Mouse (Mus musculus) CH12.LX (cell line): ENCODE measurements around the gene Ror2.

Experiments
- JUN ChIP-seq: IDR thresholded peaks from 2 replicates; pipeline ENCODE4 v1.6.1; 2011; ENCODE audit warnings: low read depth, mild to moderate bottlenecking, low read length, improper control_type of control experiment, moderate library complexity; ENCODE audit not compliant: insufficient read depth
- MAFK ChIP-seq: IDR thresholded peaks from 2 replicates; pipeline ENCODE4 v1.6.1; 2011; ENCODE audit warnings: low read length, improper control_type of control experiment; ENCODE audit not compliant: insufficient replicate concordance
- POLR2A ChIP-seq: IDR thresholded peaks from 2 replicates; pipeline ENCODE4 v1.6.1; 2011; ENCODE audit warnings: low read depth, mild to moderate bottlenecking, improper control_type of control experiment, low read length
- ZNF384 ChIP-seq: IDR thresholded peaks from 2 replicates; pipeline ENCODE4 v1.6.1; 2012; ENCODE audit warnings: low read depth, low read length, improper control_type of control experiment, inconsistent platforms

- no peak for TF ChIP-seq MAFK
- TF ChIP-seq POLR2A: no peak
- no peak for TF ChIP-seq ZNF384
- TF ChIP-seq JUN: no peak
These were observed 9.5 kb downstream of the Ror2 start for GRCm38 (mm10) chr13:53276381-53276780.
